Mouse (Mus musculus): Measurements from ENCODE around the gene Ano9. TPM values are rescaled to one million over a fixed set of nuclear protein-coding genes. Genes with fewer than 3 reads are reported as not detected.

Ano9 gene
- polyA plus RNA-seq, 1 experiment from 2014 or later = 43.6 TPM

GRCm38 (mm10) chr7:141093950-141094349 is 23.7 kb downstream of the Ano9 start:
- 75% methylated on average over 6 of the region's 6 CpGs for WGBS
- H3K4me3 ChIP-seq (ENCODE audit: low read length) = no peak overlapping the region
- ATAC-seq = no peak
- no peak overlapping the region for H3K4me2 ChIP-seq (ENCODE audit: low read depth, low read length)
- no peaks in the 10 kb centered on the region for H3K27me3 ChIP-seq (replicated peaks; ENCODE audit: control insufficient read depth, insufficient read depth, low read length)
- H3K4me1 ChIP-seq (ENCODE audit: control insufficient read depth, insufficient read depth, low read length) = peaks cover 34% of the 10 kb centered on the region
- H3K9ac ChIP-seq (ENCODE audit: low read depth, low read length) = no peak overlapping the region
- no peaks in the 10 kb centered on the region for H3K36me3 ChIP-seq (ENCODE audit: control insufficient read depth, insufficient read depth, low read length)
- H3K27ac ChIP-seq (ENCODE audit: low read length) = no peak overlapping the region
- no peaks in the 10 kb centered on the region for H3K9me3 ChIP-seq (ENCODE audit: control insufficient read depth, low read length)

- Histone ChIP-seq H3K27me3 (replicated peaks; ENCODE audit: control insufficient read depth, insufficient read depth, low read length) (peaks cover 9% of the 10 kb centered on the region; the same call in 1 of the 2 replicates), H3K9ac (ENCODE audit: low read depth, low read length) (peak overlapping the region; percentile 46), H3K4me1 (ENCODE audit: control insufficient read depth, insufficient read depth, low read length) (peaks cover 39% of the 10 kb centered on the region), H3K27ac (ENCODE audit: low read length) (no peak overlapping the region), H3K36me3 (ENCODE audit: control insufficient read depth, insufficient read depth, low read length) (no peaks in the 10 kb centered on the region), H3K4me2 (ENCODE audit: low read depth, low read length) (peak overlapping the region; percentile 49), H3K9me3 (ENCODE audit: control insufficient read depth, low read length) (no peaks in the 10 kb centered on the region), H3K4me3 (ENCODE audit: low read length) (peak overlapping the region; percentile 26)
- WGBS = 7% methylated on average over 37 of the region's 37 CpGs
- ATAC-seq = peak; percentile 90
Measured at GRCm38 (mm10) chr7:141092051-141092735, 25.4 kb downstream of the Ano9 start.

- 51% methylated on average over 8 of the region's 8 CpGs for WGBS
- ATAC-seq = no peak
- H3K36me3 ChIP-seq (ENCODE audit: control insufficient read depth, insufficient read depth, low read length) = no peaks in the 10 kb centered on the region
- no peak overlapping the region for H3K27ac ChIP-seq (ENCODE audit: low read length)
- H3K9me3 ChIP-seq (ENCODE audit: control insufficient read depth, low read length) = no peaks in the 10 kb centered on the region
- H3K9ac ChIP-seq (ENCODE audit: low read depth, low read length) = no peak overlapping the region
- no peak overlapping the region for H3K4me3 ChIP-seq (ENCODE audit: low read length)
- H3K27me3 ChIP-seq (replicated peaks; ENCODE audit: control insufficient read depth, insufficient read depth, low read length) = peaks cover 9% of the 10 kb centered on the region; the same call in 1 of the 2 replicates
- no peak overlapping the region for H3K4me2 ChIP-seq (ENCODE audit: low read depth, low read length)
- peaks cover 29% of the 10 kb centered on the region for H3K4me1 ChIP-seq (ENCODE audit: control insufficient read depth, insufficient read depth, low read length)
Measured at GRCm38 (mm10) chr7:141090228-141090627, 27.4 kb downstream of the Ano9 start.

- Histone ChIP-seq H3K27ac (ENCODE audit: low read length) (no peak overlapping the region), H3K4me3 (ENCODE audit: low read length) (no peak overlapping the region), H3K27me3 (replicated peaks; ENCODE audit: control insufficient read depth, insufficient read depth, low read length) (peaks cover 9% of the 10 kb centered on the region; the same call in 1 of the 2 replicates), H3K36me3 (ENCODE audit: control insufficient read depth, insufficient read depth, low read length) (no peaks in the 10 kb centered on the region), H3K4me1 (ENCODE audit: control insufficient read depth, insufficient read depth, low read length) (peaks cover 21% of the 10 kb centered on the region), H3K9ac (ENCODE audit: low read depth, low read length) (0 out of 2 replicates have a peak overlapping the region, but pooled peaks have one; percentile 20), H3K4me2 (ENCODE audit: low read depth, low read length) (no peak overlapping the region), H3K9me3 (ENCODE audit: control insufficient read depth, low read length) (no peaks in the 10 kb centered on the region)
- ATAC-seq = no peak
- 17% methylated on average over 18 of the region's 18 CpGs for WGBS
Measured at GRCm38 (mm10) chr7:141088473-141088872, 29.1 kb downstream of the Ano9 start.

GRCm38 (mm10) chr7:141087894-141088293 is 29.7 kb downstream of the Ano9 start:
- Histone ChIP-seq H3K4me3 (ENCODE audit: low read length) (no peak overlapping the region), H3K36me3 (ENCODE audit: control insufficient read depth, insufficient read depth, low read length) (no peaks in the 10 kb centered on the region), H3K4me1 (ENCODE audit: control insufficient read depth, insufficient read depth, low read length) (peaks cover 21% of the 10 kb centered on the region), H3K9me3 (ENCODE audit: control insufficient read depth, low read length) (no peaks in the 10 kb centered on the region), H3K27me3 (replicated peaks; ENCODE audit: control insufficient read depth, insufficient read depth, low read length) (peaks cover 9% of the 10 kb centered on the region; the same call in 1 of the 2 replicates), H3K9ac (ENCODE audit: low read depth, low read length) (no peak overlapping the region), H3K27ac (ENCODE audit: low read length) (no peak overlapping the region), H3K4me2 (ENCODE audit: low read depth, low read length) (no peak overlapping the region)
- 29% methylated on average over 8 of the region's 8 CpGs for WGBS
- no peak for ATAC-seq

- Histone ChIP-seq H3K27me3 (replicated peaks; ENCODE audit: control insufficient read depth, insufficient read depth, low read length) (no peaks in the 10 kb centered on the region), H3K9ac (ENCODE audit: low read depth, low read length) (peak overlapping the region; percentile 79), H3K27ac (ENCODE audit: low read length) (peak overlapping the region; percentile 75), H3K36me3 (ENCODE audit: control insufficient read depth, insufficient read depth, low read length) (no peaks in the 10 kb centered on the region), H3K4me1 (ENCODE audit: control insufficient read depth, insufficient read depth, low read length) (peaks cover 4% of the 10 kb centered on the region; the same call in 1 of the 2 replicates), H3K4me2 (ENCODE audit: low read depth, low read length) (peak overlapping the region; percentile 48), H3K9me3 (ENCODE audit: control insufficient read depth, low read length) (no peaks in the 10 kb centered on the region), H3K4me3 (ENCODE audit: low read length) (peak overlapping the region; percentile 59)
- ATAC-seq = peak; percentile 95
- 18% methylated on average over 34 of the region's 34 CpGs for WGBS
Measured at GRCm38 (mm10) chr7:141079481-141080449, 37.8 kb downstream of the Ano9 start.

- ATAC-seq = 0 out of 2 replicates have a peak, but pooled peaks have one; percentile 0
- Histone ChIP-seq H3K9ac (ENCODE audit: low read depth, low read length) (no peak overlapping the region), H3K4me2 (ENCODE audit: low read depth, low read length) (no peak overlapping the region; the same call in 1 of the 2 replicates), H3K4me1 (ENCODE audit: control insufficient read depth, insufficient read depth, low read length) (peaks cover 4% of the 10 kb centered on the region; the same call in 1 of the 2 replicates), H3K27me3 (replicated peaks; ENCODE audit: control insufficient read depth, insufficient read depth, low read length) (no peaks in the 10 kb centered on the region), H3K36me3 (ENCODE audit: control insufficient read depth, insufficient read depth, low read length) (no peaks in the 10 kb centered on the region), H3K9me3 (ENCODE audit: control insufficient read depth, low read length) (no peaks in the 10 kb centered on the region), H3K27ac (ENCODE audit: low read length) (peak overlapping the region; percentile 75; the same call in 1 of the 2 replicates), H3K4me3 (ENCODE audit: low read length) (no peak overlapping the region)
- WGBS = 81% methylated on average over 4 of the region's 4 CpGs
Measured at GRCm38 (mm10) chr7:141078876-141079275, 38.7 kb downstream of the Ano9 start.

- H3K9me3 ChIP-seq (ENCODE audit: control insufficient read depth, low read length) = no peaks in the 10 kb centered on the region
- H3K4me1 ChIP-seq (ENCODE audit: control insufficient read depth, insufficient read depth, low read length) = peaks cover 4% of the 10 kb centered on the region; the same call in 1 of the 2 replicates
- no peak within 1 kb of the TSS for H3K9ac ChIP-seq (ENCODE audit: low read depth, low read length)
- no peaks in the 10 kb centered on the region for H3K27me3 ChIP-seq (replicated peaks; ENCODE audit: control insufficient read depth, insufficient read depth, low read length)
- 91% methylated on average over 15 of the region's 15 CpGs for WGBS
- ATAC-seq = no peak
- no peaks in the 10 kb centered on the region for H3K36me3 ChIP-seq (ENCODE audit: control insufficient read depth, insufficient read depth, low read length)
- no peak within 1 kb of the TSS for H3K4me2 ChIP-seq (ENCODE audit: low read depth, low read length)
- no peak within 1 kb of the TSS for H3K4me3 ChIP-seq (ENCODE audit: low read length)
- 0 out of 2 replicates have a peak within 1 kb of the TSS, but pooled peaks have one; percentile 75 for H3K27ac ChIP-seq (ENCODE audit: low read length)
Measured at GRCm38 (mm10) chr7:141077841-141078240, 39.8 kb downstream of the Ano9 start, which contains the start of gene Pkp3. Pkp3 (plus strand) TSS chr7:141078218.

- Histone ChIP-seq H3K9ac (ENCODE audit: low read depth, low read length) (no peak overlapping the region), H3K4me2 (ENCODE audit: low read depth, low read length) (no peak overlapping the region), H3K4me1 (ENCODE audit: control insufficient read depth, insufficient read depth, low read length) (peaks cover 8% of the 10 kb centered on the region), H3K27ac (ENCODE audit: low read length) (no peak overlapping the region), H3K4me3 (ENCODE audit: low read length) (no peak overlapping the region), H3K9me3 (ENCODE audit: control insufficient read depth, low read length) (no peaks in the 10 kb centered on the region), H3K36me3 (ENCODE audit: control insufficient read depth, insufficient read depth, low read length) (no peaks in the 10 kb centered on the region), H3K27me3 (replicated peaks; ENCODE audit: control insufficient read depth, insufficient read depth, low read length) (peaks cover 12% of the 10 kb centered on the region)
- WGBS = 84% methylated on average over 4 of the region's 4 CpGs
- ATAC-seq = no peak
Measured at GRCm38 (mm10) chr7:141073782-141074181, 43.8 kb downstream of the Ano9 start.

Measured in intestine, embryonic 16.5 days (tissue).